Mouse (Mus musculus) heart, adult 8-10 months (tissue): Measurements from ENCODE around the gene Ten1. TPM values are rescaled to one million over a fixed set of nuclear protein-coding genes. Genes with fewer than 3 reads are reported as not detected.

Experiments used
- DNase-seq: peaks from one replicate; pipeline ENCODE4 v3.0.0; 2022; ENCODE audit warnings: low spot score
- total RNA-seq, 4 experiments: library from RNA; stranded (reverse); gene quantifications; 2 replicates each; pipeline ENCODE4 v1.2.4; 2022

The Ten1 gene
- total RNA-seq, 4 experiments from 2014 or later = 10.1 to 15.1 (median 10.8) TPM

- DNase-seq = no peak
These were observed 1.6 kb upstream of the Ten1 start for GRCm38 (mm10) chr11:116196866-116197583.

GRCm38 (mm10) chr11:116197584-116197906 is 1.1 kb upstream of the Ten1 start:
- DNase-seq = no peak

- DNase-seq = no peak
These were observed 523 bp upstream of the Ten1 start for GRCm38 (mm10) chr11:116198132-116198531.

- no peak for DNase-seq
These were observed 2.5 kb downstream of the Ten1 start for GRCm38 (mm10) chr11:116201151-116201550.

GRCm38 (mm10) chr11:116203150-116203549 is 4.5 kb downstream of the Ten1 start:
- DNase-seq = no peak

- DNase-seq = no peak
These were observed 8.0 kb downstream of the Ten1 start for GRCm38 (mm10) chr11:116206678-116207077.

GRCm38 (mm10) chr11:116208660-116209059 is 10.0 kb downstream of the Ten1 start:
- no peak for DNase-seq

GRCm38 (mm10) chr11:116209257-116209656 is 10.6 kb downstream of the Ten1 start:
- no peak for DNase-seq

GRCm38 (mm10) chr11:116210696-116211095 is 12.0 kb downstream of the Ten1 start:
- no peak for DNase-seq

GRCm38 (mm10) chr11:116212847-116213246 is 14.2 kb downstream of the Ten1 start:
- no peak for DNase-seq

GRCm38 (mm10) chr11:116213877-116214510 is 15.3 kb downstream of the Ten1 start:
- DNase-seq = no peak

GRCm38 (mm10) chr11:116215181-116215580 is 16.5 kb downstream of the Ten1 start:
- DNase-seq = no peak

GRCm38 (mm10) chr11:116215991-116216390 is 17.3 kb downstream of the Ten1 start:
- no peak for DNase-seq

- no peak for DNase-seq
These were observed 17.9 kb downstream of the Ten1 start for GRCm38 (mm10) chr11:116216549-116216948.

GRCm38 (mm10) chr11:116218263-116218662 is 19.6 kb downstream of the Ten1 start:
- DNase-seq = peak; percentile 72

- DNase-seq = peak; percentile 87
These were observed 20.2 kb downstream of the Ten1 start for GRCm38 (mm10) chr11:116218737-116219400.

GRCm38 (mm10) chr11:116219885-116220284 is 21.2 kb downstream of the Ten1 start:
- DNase-seq = peak; percentile 62

GRCm38 (mm10) chr11:116221931-116222739 is 23.5 kb downstream of the Ten1 start:
- no peak for DNase-seq

GRCm38 (mm10) chr11:116222740-116223059 is 24.0 kb downstream of the Ten1 start:
- no peak for DNase-seq

- DNase-seq = peak; percentile 76
These were observed 27.8 kb downstream of the Ten1 start for GRCm38 (mm10) chr11:116226414-116226813.

GRCm38 (mm10) chr11:116228699-116229098 is 30.0 kb downstream of the Ten1 start:
- no peak for DNase-seq

- DNase-seq = no peak
These were observed 33.8 kb downstream of the Ten1 start for GRCm38 (mm10) chr11:116232427-116232826.
